In genomic region chr6:143668551-143668950, GRCm38 (mm10) we compare ENCODE assay signal across 35 mouse cellular contexts.
"Had no signal": no experiment of that assay in that cellular context is flagged by ENCODE, and none has a peak within 500 bp of the region (broad histone marks: within the 10 kb centered on the region; RNA-seq: fewer than 3 reads in every experiment).

No protein-coding gene starts in this region.

- H3K9ac ChIP-seq: heart, embryonic 12.5 days; heart, embryonic 13.5 days; heart, embryonic 15.5 days; hindbrain, embryonic 12.5 days; hindbrain, embryonic 13.5 days; hindbrain, embryonic 14.5 days; hindbrain, embryonic 15.5 days; intestine, embryonic 15.5 days; kidney, embryonic 15.5 days had no signal

- H3K4me3 ChIP-seq: heart, embryonic 10.5 days; heart, embryonic 12.5 days; heart, embryonic 13.5 days; heart, embryonic 15.5 days; hindbrain, embryonic 10.5 days; hindbrain, embryonic 12.5 days; hindbrain, embryonic 13.5 days; hindbrain, embryonic 15.5 days; intestine, embryonic 15.5 days; kidney, embryonic 15.5 days; layer of hippocampus, adult 2 months had no signal

- H3K27me3 ChIP-seq: heart, embryonic 12.5 days; heart, embryonic 13.5 days; heart, embryonic 15.5 days; hindbrain, embryonic 12.5 days; hindbrain, embryonic 13.5 days; hindbrain, embryonic 15.5 days; intestine, embryonic 15.5 days; kidney, embryonic 15.5 days had no signal

- DNase-seq: heart, postnatal 10 days; heart, postnatal 14 days; heart, postnatal 36 days; heart, postnatal 4 days; kidney, adult 11 months; kidney, adult 18-20 months; kidney, adult 2 months; kidney, adult 8-10 months; kidney, adult 9 months; kidney, postnatal 10 days; kidney, postnatal 14 days; kidney, postnatal 25 days; kidney, postnatal 36 days; kidney, postnatal 4 days; layer of hippocampus, adult 9-11 months; layer of hippocampus, postnatal 36 days had no signal

- H3K4me2 ChIP-seq: heart, embryonic 11.5 days; heart, embryonic 12.5 days; heart, embryonic 13.5 days; heart, embryonic 15.5 days; hindbrain, embryonic 12.5 days; hindbrain, embryonic 13.5 days; hindbrain, embryonic 14.5 days; hindbrain, embryonic 15.5 days; intestine, embryonic 15.5 days; kidney, embryonic 15.5 days had no signal

- ATAC-seq: hindbrain, embryonic 16.5 days; hindbrain, postnatal 0 days; inflammation-experienced regulatory T-cells, adult 6 months; intestine, embryonic 15.5 days; intestine, embryonic 16.5 days; intestine, postnatal 0 days had no signal

- H3K4me1 ChIP-seq: heart, embryonic 10.5 days; heart, embryonic 12.5 days; heart, embryonic 13.5 days; heart, embryonic 15.5 days; hindbrain, embryonic 10.5 days; hindbrain, embryonic 12.5 days; hindbrain, embryonic 13.5 days; hindbrain, embryonic 15.5 days; intestine, embryonic 15.5 days; kidney, embryonic 15.5 days had no signal

- H3K27ac ChIP-seq: heart, embryonic 10.5 days; heart, embryonic 13.5 days; heart, embryonic 15.5 days; hindbrain, embryonic 10.5 days; hindbrain, embryonic 12.5 days; hindbrain, embryonic 13.5 days; hindbrain, embryonic 14.5 days; hindbrain, embryonic 15.5 days; hindbrain, postnatal 0 days; intestine, embryonic 15.5 days; kidney, embryonic 15.5 days; kidney, postnatal 0 days; layer of hippocampus, adult 2 months had no signal

- H3K9me3 ChIP-seq: heart, embryonic 10.5 days; heart, embryonic 15.5 days; hindbrain, embryonic 10.5 days; hindbrain, embryonic 12.5 days; hindbrain, embryonic 13.5 days; hindbrain, embryonic 15.5 days; intestine, embryonic 15.5 days; kidney, embryonic 15.5 days had no signal

- H3K36me3 ChIP-seq: heart, embryonic 10.5 days; heart, embryonic 12.5 days; heart, embryonic 13.5 days; heart, embryonic 15.5 days; hindbrain, embryonic 10.5 days; hindbrain, embryonic 12.5 days; hindbrain, embryonic 13.5 days; hindbrain, embryonic 15.5 days; intestine, embryonic 15.5 days; kidney, embryonic 15.5 days had no signal
